Mouse (Mus musculus) erythroblast, embryonic 14.5 days (primary cell): ENCODE results near the gene Pgk2.

Experiments
- GATA1 ChIP-seq: IDR thresholded peaks from 2 replicates; pipeline ENCODE4 v1.6.1; 2012; ENCODE audit warnings: low read length, inconsistent platforms, mixed read lengths
- TAL1 ChIP-seq: IDR thresholded peaks from 3 replicates; pipeline ENCODE4 v1.6.1; 2012; ENCODE audit warnings: low read length, inconsistent platforms, mixed read lengths

DNA sequence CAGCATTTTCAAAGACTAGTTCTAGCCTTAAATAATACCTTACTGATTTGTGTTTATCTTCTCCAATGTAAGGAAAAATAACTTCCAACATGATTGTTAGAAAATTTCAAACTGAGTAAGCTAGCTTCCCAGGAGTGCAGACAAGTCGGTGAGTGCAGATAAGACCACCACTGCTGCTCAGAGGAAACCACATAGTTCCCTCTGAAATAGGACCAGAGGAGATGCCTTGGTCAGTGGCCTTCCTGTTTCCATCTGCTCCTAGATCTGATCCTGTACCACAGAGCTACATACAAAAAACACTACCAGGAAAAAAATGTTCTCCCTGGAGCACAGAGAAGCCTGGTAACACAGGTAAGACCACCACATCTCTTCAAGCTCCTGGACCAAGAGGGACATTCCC, 44.0 kb upstream of the Pgk2 start:
- TF ChIP-seq GATA1 (no peak), TAL1 (no peak)
